Mouse (Mus musculus) right cerebral cortex, postnatal 4 days (tissue): Measurements from ENCODE around the gene Olfr1432.
"Not testable (repeated sequence)": the region's sequence is repeated elsewhere in the genome, so short reads cannot be mapped to it uniquely, and the experiment has no call there.

Experiments used
- DNase-seq: peaks from one replicate; pipeline ENCODE4 v3.0.0-alpha.2; 2022

Olfr1432 gene

DNA sequence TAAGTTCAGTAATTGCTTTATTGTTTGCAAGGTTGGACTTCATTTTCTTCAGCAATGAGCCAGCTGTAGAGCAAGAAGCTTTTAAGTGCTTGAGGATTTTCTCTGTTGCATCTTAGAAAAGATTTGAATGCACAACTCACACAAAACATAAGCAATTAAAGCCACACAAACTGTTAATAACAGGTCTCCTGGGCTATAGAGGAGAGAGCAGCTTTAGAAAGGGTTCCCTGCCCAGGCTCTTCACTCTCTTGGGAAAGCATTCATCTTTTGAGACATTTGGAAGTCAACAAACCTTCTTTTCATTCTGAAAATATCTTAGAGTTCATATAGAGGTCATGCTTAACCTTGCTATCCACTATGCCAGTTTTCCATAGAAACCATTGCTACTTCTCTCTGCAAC, at the start of gene Olfr1432:
Olfr1432 (minus strand) TSS at position 101 of the 400 bp plus-strand sequence.
- DNase-seq, result not testable (repeated sequence)

DNA sequence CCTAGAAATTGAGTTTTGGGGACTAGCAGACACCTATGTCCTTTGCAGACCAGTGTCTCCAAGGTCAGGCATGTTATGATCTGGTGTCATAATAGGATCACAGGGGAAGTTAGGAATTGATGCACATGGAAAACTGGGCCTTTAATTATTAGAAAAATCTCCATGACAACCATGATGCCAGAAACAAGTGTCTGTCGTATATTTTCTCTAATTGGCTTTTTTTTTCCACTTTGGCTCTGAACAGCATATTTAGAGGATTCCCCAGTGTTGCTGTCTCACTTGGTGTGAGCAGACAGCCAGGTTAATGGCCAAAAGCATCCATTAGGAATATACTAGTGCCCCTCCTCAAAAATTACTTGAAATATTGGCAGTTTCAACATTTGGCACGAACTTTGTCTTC, 47.2 kb upstream of the Olfr1432 start, which contains the start of gene Olfr1434:
Olfr1434 (plus strand) TSS at position 301 of the 400 bp plus-strand sequence.
- no peak for DNase-seq

DNA sequence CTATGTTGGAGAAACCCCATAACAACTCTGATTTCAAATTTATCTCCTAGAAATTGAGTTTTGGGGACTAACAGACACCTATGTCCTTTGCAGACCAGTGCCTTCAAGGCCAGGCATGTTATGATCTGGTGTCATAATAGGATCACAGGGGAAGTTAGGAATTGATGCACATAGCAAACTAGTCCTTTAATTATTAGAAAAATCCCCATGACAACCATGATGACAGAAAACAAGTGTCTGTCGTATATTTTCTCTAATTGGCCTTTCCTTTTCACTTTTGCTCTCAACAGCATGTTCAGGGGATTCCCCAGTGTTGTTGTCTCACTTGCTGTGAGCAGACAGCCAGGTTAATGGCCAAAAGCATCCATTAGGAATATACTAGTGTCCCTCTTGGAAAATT, 28.3 kb upstream of the Olfr1432 start, which contains the start of gene Olfr235:
Olfr235 (plus strand) TSS at position 301 of the 400 bp plus-strand sequence.
- no peak for DNase-seq

DNA sequence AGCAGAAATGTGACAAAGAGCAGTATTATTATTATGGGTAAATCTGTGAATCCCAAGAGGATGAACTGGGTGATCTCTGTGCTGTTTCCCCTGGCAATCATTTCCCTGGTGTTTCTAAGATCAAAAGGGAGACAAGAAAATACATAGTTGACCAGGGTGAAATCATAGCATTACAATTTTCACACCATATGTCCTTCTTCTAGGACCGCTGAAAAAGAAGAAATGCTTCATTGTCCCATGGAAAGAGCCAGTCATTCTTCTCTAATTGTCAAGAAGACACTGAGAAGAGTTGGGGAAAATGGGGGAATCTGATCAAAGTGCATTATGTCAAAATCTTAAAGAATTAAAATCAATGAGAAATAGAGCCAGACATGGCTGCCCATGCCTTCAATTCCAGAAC, 9.2 kb upstream of the Olfr1432 start, which contains the start of gene Olfr262:
Olfr262 (minus strand) TSS at position 101 of the 400 bp plus-strand sequence.
- no peak for DNase-seq

DNA sequence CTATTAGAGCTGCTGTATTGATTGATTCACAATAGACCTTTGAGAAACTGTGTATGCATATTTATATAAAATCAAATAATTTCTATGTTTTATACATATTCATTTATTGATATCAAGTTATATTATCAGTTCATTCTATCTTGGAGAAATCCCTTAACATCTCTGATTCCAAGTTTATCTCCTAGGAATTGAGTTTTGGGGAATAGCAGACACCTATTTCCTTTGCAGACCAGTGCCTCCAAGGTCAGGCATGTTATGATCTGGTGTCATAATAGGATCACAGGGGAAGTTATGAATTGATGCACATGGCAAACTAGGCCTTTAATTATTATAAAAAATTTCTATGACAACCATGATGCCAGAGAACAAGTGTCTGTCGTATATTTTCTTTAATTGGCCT, 32.1 kb downstream of the Olfr1432 start, which contains the start of gene Olfr1431:
Olfr1431 (plus strand) TSS at position 301 of the 400 bp plus-strand sequence.
- no peak for DNase-seq

DNA sequence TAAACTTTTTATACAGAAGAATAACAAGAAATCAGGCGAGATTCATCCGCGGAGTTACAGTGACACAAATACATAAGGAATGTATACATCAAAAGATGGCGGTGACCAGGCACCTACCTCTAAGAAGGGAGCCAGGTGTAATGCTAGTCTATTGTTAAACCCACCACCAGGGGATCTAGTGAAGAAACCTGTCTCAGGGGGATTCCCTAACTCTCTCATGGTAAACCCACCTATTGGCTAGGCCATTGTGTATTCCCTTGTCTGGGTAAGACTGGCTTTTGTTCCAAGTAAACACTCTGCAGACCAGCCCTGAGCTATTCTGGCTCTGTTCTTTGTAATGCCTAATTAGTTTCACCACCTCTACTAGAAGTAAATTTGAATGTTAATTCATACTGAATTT, 33.3 kb downstream of the Olfr1432 start:
- DNase-seq, result not testable (repeated sequence)
